Mouse (Mus musculus): ENCODE results near the gene Olfml1.
A peak's percentile ranks its signal among the peaks of the same experiment; 100 is the strongest.

The Olfml1 gene

DNA sequence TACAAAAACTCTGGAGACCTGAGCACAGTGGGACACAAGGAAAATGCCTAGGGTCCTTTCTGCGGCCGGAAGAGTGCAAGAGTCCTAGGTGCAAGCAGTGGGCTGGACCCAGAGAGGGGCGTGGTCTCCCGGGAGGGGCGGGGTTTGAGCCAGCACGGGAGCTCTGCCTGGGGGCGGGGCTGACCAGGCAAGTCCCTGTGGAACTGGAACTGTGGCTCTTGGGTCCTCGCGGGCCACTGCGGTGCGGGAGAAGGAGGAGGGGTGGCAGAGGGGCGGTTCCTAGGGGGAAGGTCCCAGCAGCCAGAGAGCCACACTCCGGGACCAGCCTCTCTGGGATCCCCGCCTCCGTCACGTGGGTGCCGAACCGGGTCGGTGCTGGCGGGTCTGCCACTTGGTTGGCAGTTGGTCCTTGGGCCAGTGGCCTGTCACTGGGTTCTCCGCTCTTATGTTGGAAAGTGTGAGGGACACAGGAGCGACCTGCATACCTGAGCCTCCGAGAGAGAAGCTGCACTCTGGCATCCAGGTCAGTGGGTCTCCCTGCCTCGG lies 27.7 kb downstream of the Olfml1 start, which contains the start of gene Ppfibp2:
Gene Ppfibp2 (plus strand): TSS at position 351 of the 546 bp plus-strand sequence.
- peak; percentile 65 for DNase-seq (ENCODE audit: low read depth)

DNA sequence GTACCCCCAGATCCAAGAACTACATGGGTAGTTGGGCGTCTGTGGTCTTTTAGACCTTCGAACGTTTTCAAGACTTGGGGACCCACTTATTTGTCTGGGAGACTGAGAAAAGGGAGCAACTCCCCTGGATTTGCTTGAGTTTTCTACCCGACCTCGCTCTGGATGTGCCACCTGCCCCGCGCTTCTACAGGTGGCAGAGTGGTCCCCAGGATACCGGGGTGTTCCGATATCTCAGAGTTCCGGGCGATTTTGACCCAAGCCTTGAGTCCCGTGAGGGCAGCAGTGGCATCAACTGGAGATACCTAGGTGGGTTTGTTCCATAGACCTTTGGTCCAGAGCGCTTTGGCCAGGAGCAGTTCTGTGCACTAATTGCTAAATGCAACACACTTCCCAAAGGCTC lies 28.2 kb downstream of the Olfml1 start:
- no peak for DNase-seq (ENCODE audit: low read depth)

DNA sequence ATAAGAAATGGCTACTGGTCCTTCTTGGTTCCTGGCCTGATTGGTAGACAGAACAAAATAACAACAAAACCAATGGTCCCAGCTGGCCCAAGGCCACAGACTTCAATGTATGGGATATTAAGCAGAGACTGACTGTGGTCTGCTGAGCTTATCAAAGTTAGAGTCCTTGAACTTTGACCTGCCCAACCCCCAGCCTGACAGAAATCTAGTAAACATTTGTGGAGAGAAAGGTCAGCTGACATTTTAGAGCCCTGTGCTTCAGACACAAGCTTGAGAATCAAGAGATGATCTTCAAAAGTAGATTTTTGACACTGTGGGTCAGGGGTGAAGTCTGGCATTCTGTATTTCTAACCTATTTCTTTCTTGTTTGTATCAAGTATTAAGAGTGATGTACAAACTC lies 29.5 kb downstream of the Olfml1 start:
- DNase-seq (ENCODE audit: low read depth), result no peak

DNA sequence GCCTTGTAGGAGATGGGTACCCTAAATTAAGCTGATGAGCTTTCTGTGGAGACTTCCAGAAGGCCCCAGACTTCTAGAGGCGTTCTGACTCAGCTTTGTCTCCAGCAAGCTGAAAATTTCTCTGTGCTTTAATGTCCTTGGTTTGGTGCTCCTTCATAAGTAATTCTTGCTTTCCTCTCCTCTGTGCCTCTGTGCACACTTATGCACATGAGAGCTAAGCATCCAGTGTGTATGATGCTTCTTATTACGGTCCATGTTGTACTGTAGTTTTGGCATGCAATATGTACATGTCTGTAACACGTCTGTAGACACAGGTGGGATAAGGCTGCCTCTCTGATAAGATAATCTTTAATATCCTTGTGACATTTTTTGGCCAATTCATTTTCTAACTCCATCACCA lies 30.7 kb downstream of the Olfml1 start:
- DNase-seq (ENCODE audit: low read depth), result no peak

DNA sequence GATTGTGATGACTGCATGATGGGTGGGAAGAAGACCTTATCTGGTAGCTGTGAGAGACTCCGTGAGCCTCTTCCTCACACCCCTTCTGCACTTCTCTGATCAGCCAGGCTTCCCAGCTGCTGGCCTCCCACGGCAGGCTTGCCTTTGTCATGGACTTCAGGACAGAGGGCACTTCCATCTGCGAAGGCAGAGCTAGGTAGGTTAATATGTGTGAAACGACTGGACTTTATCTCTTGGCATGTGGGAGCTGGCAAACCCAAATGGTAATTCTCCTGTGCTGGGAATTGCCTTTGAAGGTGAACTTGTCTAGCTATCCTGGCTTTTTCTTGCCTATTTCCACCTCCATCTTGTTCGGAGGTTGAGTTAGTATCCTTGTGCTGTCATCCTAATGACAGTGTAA lies 33.4 kb downstream of the Olfml1 start:
- DNase-seq (ENCODE audit: low read depth), result no peak

DNA sequence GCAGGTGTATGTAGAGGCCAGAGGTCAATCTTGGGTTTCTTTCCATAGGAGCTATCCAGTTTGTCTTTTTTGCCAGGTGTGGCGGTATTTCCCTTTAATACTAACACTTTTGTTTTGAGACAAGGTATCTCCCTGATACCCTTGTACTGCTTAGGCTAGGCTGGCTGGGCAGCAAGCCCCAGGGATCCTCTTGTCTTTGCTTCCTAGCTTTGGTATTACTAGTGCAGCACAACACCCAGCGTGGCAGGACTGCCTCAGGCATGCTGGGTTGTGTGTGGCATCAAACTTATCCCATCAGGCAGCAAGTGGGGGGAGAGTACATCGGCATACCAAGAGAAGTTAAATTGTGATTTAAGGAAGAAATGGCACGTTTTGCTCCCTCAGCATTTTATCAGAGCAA lies 35.3 kb downstream of the Olfml1 start:
- DNase-seq (ENCODE audit: low read depth), result no peak

DNA sequence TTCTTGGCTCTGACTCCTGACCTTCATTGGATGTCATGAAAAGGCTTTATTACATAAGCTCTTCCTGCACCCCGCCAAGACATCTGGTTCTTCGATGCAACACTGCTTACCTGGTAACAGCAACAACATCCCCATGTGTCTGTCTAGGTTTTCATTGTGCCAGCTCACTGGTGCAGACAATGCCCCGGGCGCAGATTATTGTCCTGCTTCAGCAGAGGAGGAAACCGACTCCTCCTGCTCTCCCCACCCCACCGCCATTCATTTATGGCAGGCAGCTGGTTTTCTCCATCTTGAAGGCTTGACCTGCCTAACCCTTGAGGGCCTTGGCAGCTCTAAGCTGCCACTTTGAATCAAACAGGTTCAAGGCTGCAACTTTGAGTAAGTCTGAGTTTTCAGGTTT lies 35.7 kb downstream of the Olfml1 start:
- no peak for DNase-seq (ENCODE audit: low read depth)

DNA sequence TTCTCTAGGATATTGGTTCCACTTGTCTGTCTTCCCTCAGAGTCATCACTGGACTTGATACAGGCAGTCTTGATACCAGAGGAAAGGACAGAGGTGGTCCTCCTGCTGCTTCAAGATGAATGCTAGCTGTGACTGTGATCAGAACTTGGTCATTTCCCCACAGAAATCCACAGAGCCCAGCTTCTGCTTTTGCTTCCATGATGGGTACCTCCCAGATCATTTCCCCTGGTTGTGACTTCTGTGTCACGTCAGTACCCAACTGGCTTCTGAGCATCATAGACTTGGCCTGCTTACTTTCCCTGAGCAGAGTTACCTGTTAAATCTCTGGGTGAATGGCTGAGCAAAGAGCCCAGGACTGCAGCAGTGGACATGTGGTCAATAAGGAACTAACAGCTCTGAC lies 40.5 kb downstream of the Olfml1 start:
- DNase-seq (ENCODE audit: low read depth), result no peak

DNA sequence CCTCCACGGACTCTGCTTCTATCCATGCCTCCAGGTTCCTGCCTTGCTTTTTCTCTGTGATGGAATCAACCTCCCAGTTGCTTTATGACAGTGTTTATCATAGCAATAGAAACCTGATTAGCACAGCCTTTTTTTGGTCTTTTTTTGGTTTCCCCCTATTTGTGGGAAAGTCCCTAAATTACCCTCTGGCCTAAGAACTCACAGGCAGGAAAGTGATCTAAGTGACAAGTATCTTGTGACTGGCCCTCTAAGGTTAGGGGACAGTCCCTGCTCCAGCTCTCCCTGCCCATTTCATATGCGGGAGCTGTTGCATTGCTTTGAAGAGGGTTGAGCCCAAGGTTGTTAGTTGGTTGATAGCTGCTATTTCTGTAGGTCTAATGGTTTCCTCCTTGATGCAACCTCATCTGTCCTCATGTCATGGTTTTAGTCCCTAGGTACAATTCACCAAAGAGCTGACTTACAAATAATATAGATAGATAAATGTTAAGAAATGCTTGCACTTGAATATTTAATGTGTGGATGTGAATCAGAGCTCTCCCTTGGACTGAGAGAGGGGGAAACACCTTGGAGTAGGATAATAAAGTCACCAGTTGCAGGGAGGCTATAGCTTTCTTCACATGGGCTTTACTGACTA lies 42.5 kb downstream of the Olfml1 start:
- DNase-seq (ENCODE audit: low read depth), result no peak

DNA sequence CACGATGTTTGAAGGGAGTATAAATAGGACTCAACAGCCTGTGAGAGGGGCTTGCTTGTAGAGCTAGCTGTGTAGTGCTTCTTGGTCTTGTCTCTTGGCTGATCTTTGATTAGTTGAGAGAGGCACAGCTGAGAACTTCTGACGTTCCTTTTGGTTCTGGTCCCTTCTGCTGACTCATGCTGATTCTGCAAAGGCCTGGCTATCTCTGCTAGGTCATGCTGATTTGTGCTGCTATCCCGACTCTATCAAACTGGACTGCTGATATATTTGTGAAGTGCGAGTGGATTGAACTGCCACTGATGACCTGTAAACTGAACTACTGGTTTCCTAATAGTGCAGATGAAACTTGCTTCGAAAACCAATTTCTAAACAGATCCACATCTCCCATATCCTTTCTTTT lies 43.6 kb downstream of the Olfml1 start:
- no peak for DNase-seq (ENCODE audit: low read depth)

DNA sequence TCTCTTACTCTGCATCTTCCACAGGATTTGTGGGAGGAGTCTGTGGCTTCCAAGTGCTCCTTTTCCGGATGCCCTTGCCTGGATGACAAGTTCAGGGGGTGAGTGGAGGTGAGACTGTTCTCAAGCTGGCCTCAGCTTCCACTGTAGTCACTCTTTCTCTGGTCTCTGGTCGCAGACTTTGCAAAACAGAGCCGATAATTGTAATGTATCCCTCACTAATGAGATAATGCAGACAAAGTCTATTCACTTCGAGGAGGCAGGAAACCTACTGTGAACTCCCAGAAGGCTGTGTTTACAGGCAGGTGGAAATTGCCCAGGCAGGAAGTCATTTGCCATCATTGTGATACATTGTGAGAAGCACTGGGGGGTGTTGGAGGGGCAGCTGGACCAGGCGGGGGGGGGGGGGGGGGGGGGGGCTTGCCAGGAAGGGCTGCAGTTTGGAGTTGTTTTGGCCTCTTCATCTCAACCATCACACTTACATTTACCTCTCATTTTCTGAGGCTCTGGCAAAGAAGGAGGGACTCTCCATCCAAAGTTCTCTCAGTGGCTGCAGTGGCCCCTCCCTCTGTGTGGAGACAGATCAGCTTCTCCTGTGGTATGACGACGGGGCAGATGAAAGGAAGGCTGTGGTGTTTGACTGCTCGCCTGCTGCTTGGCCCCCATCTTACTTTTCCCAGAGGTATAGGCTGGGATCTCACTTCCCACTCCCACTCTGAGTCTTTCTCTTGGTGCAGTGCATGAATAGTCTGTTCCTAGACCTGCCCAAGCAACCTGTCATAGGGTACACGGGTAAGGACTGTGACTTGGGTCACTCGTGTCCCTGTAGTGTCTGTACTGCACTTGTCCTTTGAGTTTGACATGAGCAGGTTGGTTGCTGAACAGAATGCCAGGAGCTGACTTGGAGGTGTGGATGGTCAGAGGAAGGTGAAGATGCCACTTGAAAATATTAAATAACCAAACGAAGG lies 51.1 kb downstream of the Olfml1 start:
- DNase-seq (ENCODE audit: low read depth), result no peak

DNA sequence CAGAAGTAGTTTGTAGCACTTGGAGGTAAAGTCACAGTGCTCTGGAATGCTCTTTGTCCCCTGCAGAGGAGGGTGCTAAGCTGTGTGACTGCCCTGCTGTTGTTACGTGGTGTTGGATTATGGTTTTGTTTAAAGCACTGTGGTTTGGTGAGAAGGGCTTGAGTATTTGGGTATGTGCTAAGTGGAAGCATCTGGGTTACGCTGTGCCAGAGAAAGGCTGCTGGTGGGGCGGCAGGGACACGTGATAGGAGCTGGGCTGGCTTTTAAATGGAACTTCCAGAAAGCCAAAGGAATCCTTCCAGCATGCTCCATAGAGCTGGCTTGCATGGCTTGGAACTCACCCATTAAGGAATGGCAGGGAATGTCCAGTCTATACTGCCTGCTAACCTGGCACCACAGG lies 52.0 kb downstream of the Olfml1 start:
- DNase-seq (ENCODE audit: low read depth), result no peak

DNA sequence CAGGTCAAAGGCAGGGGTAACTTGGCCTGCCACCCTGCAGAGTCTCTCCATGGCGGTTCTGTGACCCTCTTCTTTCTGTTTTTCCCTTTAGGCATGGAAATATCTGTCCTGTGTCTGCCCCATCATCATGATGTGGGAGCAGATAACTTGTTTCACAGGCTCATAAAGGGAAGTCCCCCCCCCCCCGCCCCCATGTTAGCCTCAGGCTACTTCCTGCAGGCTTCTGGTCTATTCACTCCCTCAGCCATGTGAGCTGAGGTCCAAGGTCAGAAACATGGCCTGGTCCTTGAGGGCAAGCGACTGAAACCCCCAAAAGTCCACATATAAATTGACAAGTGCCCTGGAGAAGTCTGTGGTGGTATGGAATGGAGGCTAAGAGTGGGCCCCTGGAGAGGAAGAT lies 52.9 kb downstream of the Olfml1 start:
- DNase-seq (ENCODE audit: low read depth), result no peak

DNA sequence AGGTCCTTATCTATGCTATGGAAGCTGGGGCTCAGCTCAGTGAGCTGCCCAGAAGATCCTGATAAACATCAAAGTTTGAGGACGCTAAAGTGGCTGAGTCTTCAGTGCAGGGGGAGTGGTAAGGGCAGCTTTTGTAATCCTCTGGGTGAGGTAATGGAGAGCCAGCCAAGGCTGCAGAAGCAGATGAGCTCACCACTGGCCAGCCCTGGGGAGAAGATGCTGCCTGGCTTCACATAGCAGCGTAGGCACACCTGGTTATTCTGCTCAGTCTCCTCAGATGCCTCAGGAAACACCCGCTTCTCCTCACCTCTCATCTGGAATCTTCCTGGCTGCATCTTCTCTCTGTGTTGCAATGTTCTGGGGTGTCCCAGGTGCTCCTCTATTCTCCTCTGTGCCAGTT lies 57.2 kb downstream of the Olfml1 start:
- DNase-seq (ENCODE audit: low read depth), result no peak

DNA sequence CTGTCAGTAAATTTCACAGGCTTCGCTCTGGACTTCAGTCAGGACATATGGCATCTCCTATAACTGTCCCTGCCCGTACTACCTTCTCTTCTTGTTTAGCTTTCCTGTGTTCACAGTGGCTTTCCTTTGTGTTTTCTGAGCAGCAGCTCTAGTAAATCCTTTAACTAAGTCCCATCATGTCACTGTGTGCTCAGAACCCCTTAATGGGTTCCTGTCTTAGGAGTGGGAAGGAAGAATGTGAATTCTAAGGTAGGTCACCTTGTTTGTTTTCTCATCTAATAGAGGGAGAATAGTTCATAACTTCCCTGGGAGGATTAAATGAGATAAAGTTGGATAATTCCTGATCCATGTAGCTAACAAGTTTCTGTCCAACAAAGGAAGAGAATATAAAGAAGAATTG lies 57.8 kb downstream of the Olfml1 start, which contains the start of gene 5330417H12Rik:
Gene 5330417H12Rik (minus strand): TSS at position 101 of the 400 bp plus-strand sequence.
- no peak for DNase-seq (ENCODE audit: low read depth)

DNA sequence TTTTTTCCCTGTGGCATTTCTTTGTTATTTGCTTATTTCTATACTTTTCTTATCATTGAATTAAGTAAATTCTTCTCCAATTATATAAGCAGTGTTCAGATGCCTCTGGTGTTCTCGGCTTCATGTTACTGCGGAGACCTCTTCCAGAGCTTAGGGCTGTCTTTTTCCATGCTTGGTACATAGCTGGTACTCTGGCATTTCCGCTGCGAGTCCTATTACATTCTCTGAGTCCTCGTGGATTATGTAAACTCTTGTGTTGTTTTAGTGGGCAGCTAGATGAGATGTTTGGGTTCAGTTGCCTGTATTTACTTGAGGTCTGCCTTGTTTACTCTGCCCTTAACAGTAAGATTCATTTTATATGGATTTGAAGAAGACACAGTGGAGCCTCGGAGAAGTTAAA lies 58.5 kb downstream of the Olfml1 start:
- DNase-seq (ENCODE audit: low read depth), result no peak

DNA sequence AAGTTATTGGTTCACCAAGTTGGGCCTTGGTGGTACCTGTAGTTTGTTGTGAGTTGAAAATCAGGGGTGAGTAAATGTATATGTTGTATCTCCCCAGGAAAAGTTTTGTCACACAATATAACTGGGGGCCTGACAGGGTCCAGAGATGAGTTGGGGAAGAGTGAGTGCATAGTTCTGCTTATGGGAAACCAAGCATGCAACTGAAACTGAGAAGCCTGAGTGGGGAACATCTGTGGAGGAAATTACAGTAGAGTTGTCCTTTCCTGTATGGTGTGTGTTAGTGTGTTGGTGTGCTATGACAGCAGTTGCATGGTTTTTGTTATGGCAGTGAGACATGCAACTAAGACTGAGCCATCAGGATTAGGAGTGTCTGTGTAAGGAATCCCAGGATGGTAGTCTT lies 61.1 kb downstream of the Olfml1 start:
- DNase-seq (ENCODE audit: low read depth), result no peak

DNA sequence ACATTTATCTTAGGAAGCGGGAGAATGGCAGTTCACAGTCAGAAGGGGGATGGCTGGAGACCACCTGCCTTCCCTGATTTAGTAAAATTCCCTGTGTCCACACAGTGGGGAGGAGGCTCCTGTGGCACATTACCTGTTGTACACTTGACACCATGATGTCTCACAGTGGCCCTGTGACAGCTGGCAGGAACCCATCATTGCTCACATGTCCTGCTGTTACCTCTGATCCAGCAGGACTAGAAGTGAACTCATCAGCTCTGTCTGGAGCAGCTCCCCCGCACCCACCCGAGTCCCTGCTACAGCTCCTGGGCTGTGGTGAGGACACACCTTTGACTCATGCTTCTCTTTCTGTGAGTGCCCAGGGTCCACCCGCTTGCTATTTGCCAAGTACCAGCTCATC lies 66.0 kb downstream of the Olfml1 start:
- DNase-seq (ENCODE audit: low read depth), result no peak

DNA sequence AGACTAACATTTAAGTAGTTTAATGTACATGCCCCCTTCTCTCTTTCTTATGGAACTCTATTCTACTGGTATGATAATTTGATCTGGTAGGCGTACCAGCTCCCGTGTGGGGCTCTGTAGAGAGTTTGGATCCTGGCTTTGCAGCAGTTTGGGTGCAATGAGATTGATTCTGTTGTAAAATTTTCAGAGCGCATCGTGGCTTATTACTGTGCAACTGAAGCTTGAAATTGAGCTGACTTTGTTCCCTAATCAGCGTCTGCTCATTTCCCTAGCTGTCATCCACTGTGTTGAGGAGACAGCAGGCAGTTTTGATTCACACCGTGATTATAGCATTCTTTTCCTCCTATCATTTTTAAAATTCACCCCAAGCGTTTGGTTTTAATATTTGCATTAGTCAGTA lies 70.2 kb downstream of the Olfml1 start:
- no peak for DNase-seq (ENCODE audit: low read depth)

DNA sequence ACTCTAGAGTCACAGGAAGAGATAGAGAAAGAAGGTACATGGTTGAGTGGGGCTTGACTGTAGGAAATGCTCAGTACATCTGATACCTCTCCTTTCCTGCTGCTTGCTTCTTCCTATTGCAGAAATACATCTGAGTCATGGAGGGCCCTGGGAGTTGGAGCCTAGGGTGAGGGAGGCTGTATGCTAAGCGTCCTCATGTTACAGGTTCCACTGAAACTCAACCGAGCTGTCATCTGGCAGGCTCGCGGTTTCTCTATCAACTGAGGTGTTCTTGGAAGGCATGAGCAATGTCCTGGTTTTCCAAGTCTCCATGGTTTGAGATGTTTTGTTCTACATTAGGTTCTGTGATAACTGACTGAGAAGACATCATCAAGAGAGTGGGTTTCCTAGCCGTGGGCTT lies 70.8 kb downstream of the Olfml1 start:
- no peak for DNase-seq (ENCODE audit: low read depth)

Measured in naive thymus-derived CD4-positive, alpha-beta T cell, adult 2 months (primary cell).